Mouse (Mus musculus) retina, embryonic 14.5 days (tissue): Measurements from ENCODE around the gene Ppp1r12a.

Experiments
- DNase-seq: peaks from one replicate; pipeline ENCODE4 v3.0.0-alpha.2; 2015; ENCODE audit warnings: low spot score

Ppp1r12a gene

GRCm38 (mm10) chr10:108291688-108292471 is 129.9 kb downstream of the Ppp1r12a start:
- no peak for DNase-seq

GRCm38 (mm10) chr10:108292651-108293050 is 130.7 kb downstream of the Ppp1r12a start:
- no peak for DNase-seq

GRCm38 (mm10) chr10:108293620-108294195 is 131.7 kb downstream of the Ppp1r12a start:
- no peak for DNase-seq

- DNase-seq: no peak
These were observed 132.8 kb downstream of the Ppp1r12a start for GRCm38 (mm10) chr10:108294766-108295165.

- DNase-seq: no peak
These were observed 134.5 kb downstream of the Ppp1r12a start for GRCm38 (mm10) chr10:108296446-108296845.

GRCm38 (mm10) chr10:108298261-108298660 is 136.3 kb downstream of the Ppp1r12a start:
- DNase-seq: no peak

GRCm38 (mm10) chr10:108298841-108299545 is 137.0 kb downstream of the Ppp1r12a start:
- DNase-seq: no peak

- no peak for DNase-seq
These were observed 137.8 kb downstream of the Ppp1r12a start for GRCm38 (mm10) chr10:108299828-108300227.

GRCm38 (mm10) chr10:108300843-108301242 is 138.8 kb downstream of the Ppp1r12a start:
- DNase-seq: peak; percentile 89

- DNase-seq: no peak
These were observed 145.8 kb downstream of the Ppp1r12a start for GRCm38 (mm10) chr10:108307772-108308171.

GRCm38 (mm10) chr10:108310195-108310594 is 148.2 kb downstream of the Ppp1r12a start:
- DNase-seq: no peak

GRCm38 (mm10) chr10:108311396-108311795 is 149.4 kb downstream of the Ppp1r12a start:
- DNase-seq: no peak

GRCm38 (mm10) chr10:108313845-108314244 is 151.9 kb downstream of the Ppp1r12a start:
- no peak for DNase-seq

GRCm38 (mm10) chr10:108314396-108314795 is 152.4 kb downstream of the Ppp1r12a start:
- no peak for DNase-seq

- DNase-seq: no peak
These were observed 153.2 kb downstream of the Ppp1r12a start for GRCm38 (mm10) chr10:108315236-108315635.

GRCm38 (mm10) chr10:108328356-108328755 is 166.4 kb downstream of the Ppp1r12a start:
- DNase-seq: no peak

- no peak for DNase-seq
These were observed 167.0 kb downstream of the Ppp1r12a start for GRCm38 (mm10) chr10:108328983-108329382.

- DNase-seq: no peak
These were observed 167.8 kb downstream of the Ppp1r12a start for GRCm38 (mm10) chr10:108329771-108330170.

- no peak for DNase-seq
These were observed 169.0 kb downstream of the Ppp1r12a start for GRCm38 (mm10) chr10:108330964-108331363.

GRCm38 (mm10) chr10:108331784-108332561 is 170.0 kb downstream of the Ppp1r12a start, which contains the start of gene Pawr:
Pawr (plus strand) TSS chr10:108332121.
- peak; percentile 87 for DNase-seq

GRCm38 (mm10) chr10:108332571-108333541 is 170.9 kb downstream of the Ppp1r12a start:
- peak; percentile 66 for DNase-seq
